Mouse (Mus musculus) left cerebral cortex, adult 9 months (tissue): Measurements from ENCODE around the gene Caskin2.
A peak's percentile ranks its signal among the peaks of the same experiment; 100 is the strongest.

ENCODE experiments used
- DNase-seq, 2 experiments: peaks; one replicate each; pipeline ENCODE4 v3.0.0; 2022; ENCODE audit warnings: low spot score in 2 of 2

Caskin2 gene

GRCm38 (mm10) chr11:115831518-115831917, 18.1 kb upstream of the Caskin2 start:
- no peak for DNase-seq

- DNase-seq, result no peak
Observed at GRCm38 (mm10) chr11:115830550-115831325, 17.3 kb upstream of the Caskin2 start.

- no peak for DNase-seq
Observed at GRCm38 (mm10) chr11:115829036-115829435, 15.6 kb upstream of the Caskin2 start.

- DNase-seq, result no peak
Observed at GRCm38 (mm10) chr11:115827624-115828023, 14.2 kb upstream of the Caskin2 start.

GRCm38 (mm10) chr11:115826487-115826886, 13.0 kb upstream of the Caskin2 start:
- no peak for DNase-seq

- DNase-seq, result no peak
Observed at GRCm38 (mm10) chr11:115824813-115825212, 11.4 kb upstream of the Caskin2 start.

GRCm38 (mm10) chr11:115823774-115824740, 10.6 kb upstream of the Caskin2 start, which contains the start of gene Llgl2:
Gene Llgl2 (plus strand): TSS chr11:115824049.
- peak in 1 of 2 experiments; percentile 61 for DNase-seq

- DNase-seq, result no peak
Observed at GRCm38 (mm10) chr11:115821001-115821400, 7.6 kb upstream of the Caskin2 start.

GRCm38 (mm10) chr11:115819915-115820623, 6.6 kb upstream of the Caskin2 start:
- DNase-seq, result no peak

GRCm38 (mm10) chr11:115817331-115817730, 3.9 kb upstream of the Caskin2 start:
- DNase-seq, result no peak

GRCm38 (mm10) chr11:115814605-115815450, 1.4 kb upstream of the Caskin2 start, which contains the start of gene Tsen54:
Gene Tsen54 (plus strand): TSS chr11:115814724.
- peak in 1 of 2 experiments; percentile 75 for DNase-seq

GRCm38 (mm10) chr11:115812533-115813420, 662 bp downstream of the Caskin2 start:
- no peak for DNase-seq

- no peak for DNase-seq
Observed at GRCm38 (mm10) chr11:115812095-115812494, 1.3 kb downstream of the Caskin2 start.

- DNase-seq, result no peak
Observed at GRCm38 (mm10) chr11:115811381-115812093, 1.9 kb downstream of the Caskin2 start.

GRCm38 (mm10) chr11:115810377-115810776, 3.1 kb downstream of the Caskin2 start:
- no peak for DNase-seq

GRCm38 (mm10) chr11:115809311-115809781, 4.1 kb downstream of the Caskin2 start:
- no peak for DNase-seq

- no peak for DNase-seq
Observed at GRCm38 (mm10) chr11:115808696-115809310, 4.6 kb downstream of the Caskin2 start.

GRCm38 (mm10) chr11:115807971-115808370, 5.5 kb downstream of the Caskin2 start:
- no peak for DNase-seq
